Mouse (Mus musculus) heart, postnatal 0 days (tissue): ENCODE data around the gene Kti12. TPM values are rescaled to one million over a fixed set of nuclear protein-coding genes. Genes with fewer than 3 reads are reported as not detected.

Source experiments
- ATAC-seq: fragments of 200-750 bp; cut with Nextera tagmentation; 2 replicates; pipeline ENCODE4 v1.8.0; 2017; ENCODE audit warnings: low read depth, moderate number of reproducible peaks, moderate library complexity; ENCODE audit not compliant: insufficient read depth
- DNase-seq: peaks from one replicate; pipeline ENCODE4 v3.0.0-alpha.2; 2016; ENCODE audit warnings: low spot score
- H3K27ac ChIP-seq: fragments of 300-500 bp; sonication (generic); 2 replicates; pipeline ENCODE4 v1.5.1; 2014; ENCODE audit warnings: low read depth, mild to moderate bottlenecking
- H3K27me3 ChIP-seq: fragments of 300-500 bp; sonication (generic); 2 replicates; pipeline ENCODE4 v1.6.1; 2014; ENCODE audit warnings: low read length, mixed read lengths; ENCODE audit not compliant: control insufficient read depth, insufficient read depth
- H3K36me3 ChIP-seq: fragments of 300-500 bp; sonication (generic); replicated peaks from 2 replicates; pipeline ENCODE4 v1.6.1; 2014; ENCODE audit warnings: low read length, mixed read lengths; ENCODE audit not compliant: control insufficient read depth, insufficient read depth
- H3K4me1 ChIP-seq: fragments of 300-500 bp; sonication (generic); 2 replicates; pipeline ENCODE4 v1.6.1; 2014; ENCODE audit warnings: antibody characterized with exemption; ENCODE audit not compliant: control insufficient read depth, insufficient read depth
- H3K4me2 ChIP-seq: fragments of 300-500 bp; sonication (generic); 2 replicates; pipeline ENCODE4 v1.6.1; 2014; ENCODE audit warnings: low read depth, mild to moderate bottlenecking, low read length, moderate library complexity
- H3K4me3 ChIP-seq: fragments of 300-500 bp; sonication (generic); 2 replicates; pipeline ENCODE4 v1.5.1; 2014; ENCODE audit warnings: low read depth, low read length
- H3K9ac ChIP-seq: fragments of 300-500 bp; sonication (generic); replicated peaks from 2 replicates; pipeline ENCODE4 v1.6.1; 2014; ENCODE audit warnings: low read depth, low read length, mixed read lengths
- H3K9me3 ChIP-seq: fragments of 300-500 bp; sonication (generic); replicated peaks from 2 replicates; pipeline ENCODE4 v1.6.1; 2016; ENCODE audit warnings: low read length; ENCODE audit not compliant: control insufficient read depth
- CTCF ChIP-seq: IDR thresholded peaks from 2 replicates; pipeline ENCODE4 v1.5.1; 2016; ENCODE audit warnings: antibody characterized with exemption, control low read depth, low read depth
- EP300 ChIP-seq: IDR thresholded peaks from 2 replicates; pipeline ENCODE4 v1.6.1; 2016; ENCODE audit warnings: antibody characterized with exemption, low read depth
- WGBS: fragments of 180-500 bp; shearing (Covaris S2); extraction: QIAGEN DNeasy Blood & Tissue Kit; methylation state at CpG from one replicate; pipeline ENCODE4 v1.1.7; 2014; 5-methylcytosine and 5-hydroxymethylcytosine counted together
- polyA plus RNA-seq: library from polyadenylated mRNA; unstranded; fragments of >200 nt; fragmentation: Nextera tagmentation; extraction: Ambion mirVana; gene quantifications from 2 replicates; pipeline ENCODE4 v1.2.1, GENCODE M21; 2015
- total RNA-seq: library from RNA; depleted of rRNA; stranded (reverse); fragments of >200 nt; gene quantifications from 2 replicates; pipeline ENCODE4 v1.2.3, GENCODE M21; 2014; ENCODE audit warnings: low replicate concordance

The Kti12 gene
- total and polyA plus RNA-seq, 2 experiments from 2014 or later, result 22.6 TPM

GRCm38 (mm10) chr4:108825677-108826076, 21.9 kb upstream of the Kti12 start:
- H3K27ac ChIP-seq, result no peak overlapping the region
- ATAC-seq (no peak), DNase-seq (no peak)
- no peaks in the 10 kb centered on the region for H3K9me3 ChIP-seq
- no peak for TF ChIP-seq EP300
- TF ChIP-seq CTCF, result no peak
- H3K9ac ChIP-seq, result no peak overlapping the region
- H3K4me1 ChIP-seq, result no peaks in the 10 kb centered on the region
- no peaks in the 10 kb centered on the region for H3K27me3 ChIP-seq
- H3K36me3 ChIP-seq, result peaks cover 73% of the 10 kb centered on the region
- 90% methylated on average over 3 of the region's 3 CpGs for WGBS
- H3K4me2 ChIP-seq, result no peak overlapping the region
- no peak overlapping the region for H3K4me3 ChIP-seq

- H3K36me3 ChIP-seq, result peaks cover 69% of the 10 kb centered on the region
- 50% methylated on average over 1 of the region's 1 CpGs for WGBS
- no peak for TF ChIP-seq CTCF
- no peak for TF ChIP-seq EP300
Measured at GRCm38 (mm10) chr4:108826096-108826495, 21.5 kb upstream of the Kti12 start.

GRCm38 (mm10) chr4:108826643-108827042, 20.9 kb upstream of the Kti12 start:
- no peak for TF ChIP-seq EP300
- TF ChIP-seq CTCF, result no peak
- ATAC-seq (no peak), DNase-seq (no peak)
- Histone ChIP-seq H3K9ac (no peak overlapping the region), H3K4me3 (no peak overlapping the region), H3K4me2 (no peak overlapping the region), H3K27ac (no peak overlapping the region), H3K9me3 (no peaks in the 10 kb centered on the region), H3K27me3 (no peaks in the 10 kb centered on the region), H3K36me3 (peaks cover 66% of the 10 kb centered on the region), H3K4me1 (peaks cover 7% of the 10 kb centered on the region; the same call in 1 of the 2 replicates)
- 91% methylated on average over 2 of the region's 2 CpGs for WGBS

More at GRCm38 (mm10) chr4:108826096-108826495, 21.5 kb upstream of the Kti12 start:
- no peaks in the 10 kb centered on the region for H3K27me3 ChIP-seq
- no peak overlapping the region for H3K4me2 ChIP-seq
- ATAC-seq, result no peak
- DNase-seq, result no peak
- peaks cover 4% of the 10 kb centered on the region; the same call in 1 of the 2 replicates for H3K4me1 ChIP-seq
- H3K9ac ChIP-seq, result no peak overlapping the region
- no peak overlapping the region for H3K27ac ChIP-seq
- H3K9me3 ChIP-seq, result no peaks in the 10 kb centered on the region
- H3K4me3 ChIP-seq, result no peak overlapping the region

GRCm38 (mm10) chr4:108830698-108831097, 16.9 kb upstream of the Kti12 start:
- H3K27me3 ChIP-seq, result no peaks in the 10 kb centered on the region
- H3K36me3 ChIP-seq, result peaks cover 30% of the 10 kb centered on the region; the same call in 1 of the 2 replicates
- peak overlapping the region; percentile 58 for H3K27ac ChIP-seq
- peaks cover 17% of the 10 kb centered on the region; the same call in 1 of the 2 replicates for H3K4me1 ChIP-seq
- peak overlapping the region; percentile 84 for H3K4me2 ChIP-seq
- WGBS, result 61% methylated on average over 1 of the region's 1 CpGs
- peak overlapping the region; percentile 84; the same call in 1 of the 2 replicates for H3K4me3 ChIP-seq
- ATAC-seq, result no peak
- no peaks in the 10 kb centered on the region for H3K9me3 ChIP-seq
- DNase-seq, result peak; percentile 11
- H3K9ac ChIP-seq, result 0 out of 2 replicates have a peak overlapping the region, but pooled peaks have one; percentile 16
- no peak for TF ChIP-seq EP300
- TF ChIP-seq CTCF, result no peak

GRCm38 (mm10) chr4:108832916-108833827, 14.4 kb upstream of the Kti12 start, which contains the start of gene Btf3l4:
Gene Btf3l4 (minus strand): TSS chr4:108833614.
- Histone ChIP-seq H3K36me3 (peaks cover 10% of the 10 kb centered on the region; the same call in 1 of the 2 replicates), H3K27ac (peak within 1 kb of the TSS; percentile 99), H3K4me2 (peak within 1 kb of the TSS; percentile 84), H3K9me3 (no peaks in the 10 kb centered on the region), H3K4me3 (peak within 1 kb of the TSS; percentile 84), H3K9ac (peak within 1 kb of the TSS; percentile 96), H3K27me3 (no peaks in the 10 kb centered on the region), H3K4me1 (peaks cover 36% of the 10 kb centered on the region)
- TF ChIP-seq CTCF (no peak), EP300 (no peak)
- ATAC-seq (peak; percentile 92), DNase-seq (peak; percentile 95)
- WGBS, result 1% methylated on average over 60 of the region's 73 CpGs

GRCm38 (mm10) chr4:108833828-108834114, 13.8 kb upstream of the Kti12 start:
- 0% methylated on average over 6 of the region's 6 CpGs for WGBS
- H3K27me3 ChIP-seq, result no peaks in the 10 kb centered on the region
- ATAC-seq, result no peak
- H3K27ac ChIP-seq, result peak overlapping the region; percentile 99
- H3K4me2 ChIP-seq, result peak overlapping the region; percentile 84
- no peak for DNase-seq
- no peaks in the 10 kb centered on the region for H3K9me3 ChIP-seq
- peaks cover 7% of the 10 kb centered on the region; the same call in 1 of the 2 replicates for H3K36me3 ChIP-seq
- peak overlapping the region; percentile 96 for H3K9ac ChIP-seq
- peak overlapping the region; percentile 84 for H3K4me3 ChIP-seq
- TF ChIP-seq EP300, result no peak
- H3K4me1 ChIP-seq, result peaks cover 42% of the 10 kb centered on the region
